Mouse (Mus musculus) heart, adult 9 months (tissue): ENCODE results near the gene Tmem222.
A peak's percentile ranks its signal among the peaks of the same experiment; 100 is the strongest.

Experiments
- DNase-seq, 2 experiments: peaks; one replicate each; pipeline ENCODE4 v3.0.0; 2022; ENCODE audit warnings: low spot score in 2 of 2

Gene Tmem222

DNA sequence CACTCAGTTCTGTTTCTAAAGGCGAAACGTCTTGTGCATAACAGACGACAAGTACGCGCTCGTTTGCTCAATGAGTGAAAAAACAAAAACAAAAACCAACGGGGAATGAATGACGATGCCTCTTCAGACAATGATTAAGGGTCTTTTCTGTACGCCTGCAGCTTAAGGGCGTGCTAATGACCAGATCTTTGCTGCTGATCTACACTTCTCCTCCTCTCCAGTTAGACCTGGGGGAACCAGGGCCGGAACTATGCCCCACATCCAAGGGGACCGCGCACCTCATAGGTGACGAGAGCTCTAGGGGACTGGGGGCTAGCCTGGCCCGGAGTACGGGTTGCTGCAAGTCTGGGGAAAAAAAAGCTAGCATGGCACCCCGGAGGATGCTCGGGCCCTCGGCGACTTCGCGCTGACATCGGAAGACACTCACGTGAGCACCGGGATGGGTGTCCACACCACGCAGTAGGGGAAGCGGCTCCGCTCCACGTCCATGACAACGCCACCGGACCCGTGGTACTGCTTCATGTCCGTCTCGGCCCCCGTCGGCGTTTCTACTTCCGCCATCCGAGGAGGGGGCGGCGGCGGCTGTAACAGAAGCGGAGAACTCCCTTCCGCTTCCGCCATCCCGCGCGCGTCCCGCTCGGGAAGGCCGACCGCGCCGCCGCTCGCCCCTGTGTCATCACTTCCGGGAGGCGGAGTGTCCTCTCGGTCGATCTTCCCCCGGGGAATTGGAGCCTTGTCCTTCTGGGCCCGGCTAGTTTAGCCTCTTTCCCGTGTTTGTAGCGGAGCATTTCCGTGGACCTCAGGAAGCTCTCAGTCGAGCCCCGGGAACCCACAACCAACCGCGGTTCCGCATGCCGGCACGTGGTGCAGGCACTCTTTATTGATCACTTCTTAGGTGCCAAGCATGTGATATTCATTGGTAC lies at the start of gene Tmem222:
TSS of gene Tmem222 (minus strand) at position 689 of the 923 bp plus-strand sequence.
- peak; percentile 96 to 97 for DNase-seq

DNA sequence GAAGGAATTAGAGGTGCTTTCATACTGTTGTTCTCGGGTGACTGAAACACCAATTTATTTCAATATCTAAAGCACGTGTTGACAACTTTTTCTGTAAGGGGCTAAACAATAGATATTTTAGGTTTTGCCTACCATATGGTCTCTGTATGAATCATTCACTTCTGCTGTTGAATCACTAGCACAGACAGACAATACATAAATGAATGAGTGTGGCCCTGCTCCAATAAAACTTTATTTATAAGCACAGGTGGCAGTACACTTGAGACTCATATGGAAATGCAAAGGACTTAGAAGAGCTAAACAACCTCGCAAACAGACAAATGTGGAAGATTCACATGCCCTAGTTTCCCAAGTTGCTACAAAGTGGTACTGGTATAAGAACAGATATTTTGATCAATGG lies 42.1 kb upstream of the Tmem222 start:
- DNase-seq = no peak

DNA sequence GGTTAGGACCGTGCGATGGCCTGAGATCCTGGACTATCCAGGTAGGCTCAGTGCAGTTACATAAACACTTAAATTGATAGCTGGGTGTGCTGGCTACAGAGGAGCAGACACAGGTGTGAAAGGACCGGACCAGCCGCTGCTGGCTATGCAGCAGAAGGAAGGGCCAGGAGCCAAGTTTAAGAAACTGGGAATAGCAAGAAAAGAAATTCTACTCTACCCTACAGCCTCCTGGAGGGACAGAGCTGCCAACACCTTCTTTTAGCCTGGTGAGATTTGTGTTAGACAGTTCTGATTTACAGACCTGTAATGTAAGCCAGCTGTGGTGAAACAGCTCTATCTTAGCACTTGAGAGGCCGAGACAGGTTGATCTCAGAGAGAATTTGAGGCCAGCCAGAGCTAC lies 38.4 kb upstream of the Tmem222 start:
- no peak for DNase-seq

DNA sequence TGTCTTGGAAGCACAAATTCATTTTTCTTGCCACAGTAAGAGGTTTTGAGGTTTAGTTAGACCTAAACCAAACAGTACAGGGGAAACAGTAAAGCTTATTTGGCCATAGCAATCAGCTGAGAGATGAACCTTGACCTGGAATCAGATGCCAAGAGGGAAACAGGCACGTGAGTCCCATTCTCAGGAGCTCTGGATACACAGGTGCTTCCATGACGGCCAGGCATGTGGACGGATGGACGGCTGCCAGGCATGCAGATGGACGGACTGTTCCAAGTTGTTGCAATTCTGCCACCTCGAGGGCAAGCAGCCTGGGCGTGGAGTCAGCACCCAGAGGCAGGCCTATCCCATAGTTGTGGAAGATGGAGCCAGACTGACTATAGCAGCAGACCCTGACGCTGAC lies 37.3 kb upstream of the Tmem222 start:
- DNase-seq = peak; percentile 62 to 78

DNA sequence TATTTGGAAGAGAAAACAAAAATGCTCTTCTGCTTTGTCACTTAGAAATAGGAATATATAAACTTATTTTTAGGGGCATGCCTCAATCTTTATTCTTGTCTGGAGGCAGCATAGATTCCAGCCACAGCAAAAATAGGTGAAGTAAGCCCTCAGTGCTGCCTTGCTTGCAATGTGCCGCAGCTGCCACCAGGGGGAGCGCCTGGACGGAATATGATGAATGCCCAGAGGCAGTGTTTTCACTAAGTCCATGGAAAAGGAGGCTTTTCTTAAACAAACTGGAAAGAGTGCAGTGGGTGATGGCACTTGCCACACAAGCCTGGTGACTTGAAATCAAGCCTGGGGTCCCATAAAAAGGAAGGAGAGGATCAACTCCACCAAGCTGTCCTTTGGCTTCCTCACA lies 32.4 kb upstream of the Tmem222 start:
- DNase-seq = peak; percentile 37 to 74

DNA sequence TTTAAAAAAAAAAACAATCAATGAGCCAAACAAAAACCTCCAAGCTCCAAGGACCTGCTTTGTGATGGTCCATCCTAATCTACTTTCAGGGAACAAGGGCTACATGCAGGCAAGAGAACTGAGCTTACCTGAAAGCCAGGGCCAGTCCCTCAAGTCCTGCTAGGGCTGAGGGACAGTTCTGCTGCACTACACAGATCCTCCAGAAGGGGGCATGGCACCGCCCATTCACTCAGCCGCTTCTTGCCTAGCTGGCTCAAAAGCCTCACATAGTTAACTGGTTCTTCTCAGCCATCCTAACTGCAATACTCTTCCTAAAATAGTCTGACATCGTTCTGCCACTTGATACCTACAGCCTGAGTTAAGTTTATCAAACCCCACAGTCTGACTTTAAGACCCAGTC lies 29.7 kb upstream of the Tmem222 start:
- DNase-seq = peak in 1 of 2 experiments; percentile 34

DNA sequence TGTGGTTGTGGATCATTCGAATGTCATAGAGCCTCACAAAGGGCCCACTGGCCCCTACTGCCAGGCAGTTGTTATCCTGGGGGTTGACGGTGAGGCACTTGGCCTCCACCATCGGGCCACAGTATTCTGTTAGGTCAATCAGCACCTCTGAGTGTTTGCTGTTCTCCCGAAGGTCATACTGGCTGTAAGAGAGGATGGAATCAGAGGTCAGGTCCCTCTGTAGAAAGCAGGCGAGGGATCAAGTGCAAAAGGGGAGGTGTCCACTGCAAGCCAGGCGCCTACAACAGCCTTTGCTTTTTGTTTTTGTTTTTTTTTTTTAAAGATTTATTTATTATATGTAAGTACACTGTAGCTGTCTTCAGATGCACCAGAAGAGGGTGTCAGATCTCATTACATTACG lies 28.2 kb upstream of the Tmem222 start:
- DNase-seq = no peak

DNA sequence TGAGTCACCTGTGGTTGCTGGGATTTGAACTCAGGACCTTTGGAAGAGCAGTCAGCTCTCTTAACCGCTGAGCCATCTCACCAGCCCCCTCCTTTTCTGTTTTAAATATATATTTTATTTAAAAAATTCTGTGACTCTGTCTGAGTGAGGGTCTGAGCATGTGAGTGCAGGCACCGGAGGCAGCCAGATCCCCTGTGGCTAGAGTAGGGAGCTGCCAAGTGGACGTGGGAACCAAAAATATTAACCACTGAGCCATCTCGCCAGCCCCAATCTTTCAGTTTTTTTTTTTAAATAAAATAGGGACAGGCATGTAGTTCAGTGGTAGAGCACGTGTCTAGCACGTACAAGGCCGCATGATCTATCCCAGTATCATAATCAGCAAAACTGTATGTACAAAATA lies 27.2 kb upstream of the Tmem222 start:
- no peak for DNase-seq

DNA sequence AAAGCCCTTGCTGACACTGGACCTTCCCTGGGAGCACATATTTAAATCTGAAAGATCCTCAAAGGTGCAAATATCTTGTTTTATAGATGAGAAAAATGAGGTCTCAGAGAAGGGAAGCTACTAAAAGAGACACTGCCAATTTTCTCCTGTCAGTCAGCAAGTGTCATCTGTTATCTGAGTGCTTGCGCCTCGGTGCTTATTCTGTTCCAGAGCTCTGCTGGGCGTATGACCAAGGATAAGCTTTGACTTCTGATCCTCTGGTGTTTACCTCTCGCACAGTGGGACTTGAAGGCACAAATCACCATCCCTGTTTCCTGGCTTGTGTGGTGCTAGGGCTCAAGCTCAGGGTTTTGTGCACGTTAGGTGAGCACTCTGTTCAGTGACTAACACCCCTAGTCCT lies 25.1 kb upstream of the Tmem222 start:
- no peak for DNase-seq

DNA sequence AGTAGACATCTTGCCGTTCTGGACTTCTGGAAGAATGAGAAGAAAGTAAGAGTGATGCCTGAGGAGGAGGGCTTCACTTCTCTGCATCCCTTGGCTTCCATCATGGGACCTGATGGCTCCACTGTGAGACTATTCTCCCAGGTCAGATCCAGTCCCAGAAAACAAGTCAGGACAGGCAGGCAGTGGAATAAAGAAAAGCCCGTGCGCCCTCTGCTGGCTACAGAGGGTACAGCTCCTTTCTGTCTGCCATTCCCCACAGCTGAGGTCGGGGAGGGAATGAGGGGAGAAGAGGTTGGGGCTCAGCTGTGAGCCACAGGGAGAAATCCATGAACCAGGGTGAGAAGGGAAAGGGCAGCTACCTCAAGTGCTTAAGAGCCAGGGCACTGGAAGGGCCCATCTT lies 24.2 kb upstream of the Tmem222 start:
- peak; percentile 38 to 55 for DNase-seq

DNA sequence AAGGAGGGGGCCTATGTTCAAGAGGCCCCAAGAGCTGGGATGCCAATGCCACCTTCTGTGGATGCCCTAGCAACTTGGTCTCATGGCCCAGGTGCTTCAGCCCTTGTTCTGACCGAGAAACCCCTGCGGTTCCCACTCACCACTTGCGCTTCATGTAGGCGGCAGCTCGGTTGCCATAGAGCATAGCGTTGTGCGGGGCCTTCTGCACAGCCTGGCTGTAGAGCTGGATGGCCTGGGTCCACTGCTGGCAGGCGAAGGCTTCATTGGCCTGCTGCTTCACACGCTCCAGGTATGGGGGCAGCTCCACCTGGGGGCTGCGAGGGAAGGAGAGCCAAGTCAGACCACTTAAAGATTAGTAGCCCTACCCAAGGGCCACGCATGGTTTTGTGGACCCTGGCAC lies 22.8 kb upstream of the Tmem222 start:
- no peak for DNase-seq

DNA sequence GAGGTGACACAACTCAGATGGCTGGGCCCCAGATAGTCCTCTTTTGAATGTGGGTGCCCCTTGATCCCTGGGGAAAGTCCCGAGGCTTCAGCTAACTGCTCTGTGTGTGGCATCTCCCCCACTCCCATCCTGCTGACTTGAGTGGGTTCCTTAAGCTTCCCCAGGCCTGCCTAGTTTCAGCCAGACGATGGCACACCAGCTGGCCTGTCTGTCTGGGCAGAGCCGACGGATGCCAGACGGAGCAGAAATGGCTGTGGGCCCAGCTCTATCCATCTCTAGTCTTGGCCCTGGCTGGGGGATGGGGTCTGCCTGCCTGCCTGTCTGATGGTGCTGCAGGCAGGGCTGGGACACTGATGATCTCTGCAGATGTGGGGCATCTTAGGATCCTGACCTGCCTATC lies 22.1 kb upstream of the Tmem222 start:
- DNase-seq = no peak

DNA sequence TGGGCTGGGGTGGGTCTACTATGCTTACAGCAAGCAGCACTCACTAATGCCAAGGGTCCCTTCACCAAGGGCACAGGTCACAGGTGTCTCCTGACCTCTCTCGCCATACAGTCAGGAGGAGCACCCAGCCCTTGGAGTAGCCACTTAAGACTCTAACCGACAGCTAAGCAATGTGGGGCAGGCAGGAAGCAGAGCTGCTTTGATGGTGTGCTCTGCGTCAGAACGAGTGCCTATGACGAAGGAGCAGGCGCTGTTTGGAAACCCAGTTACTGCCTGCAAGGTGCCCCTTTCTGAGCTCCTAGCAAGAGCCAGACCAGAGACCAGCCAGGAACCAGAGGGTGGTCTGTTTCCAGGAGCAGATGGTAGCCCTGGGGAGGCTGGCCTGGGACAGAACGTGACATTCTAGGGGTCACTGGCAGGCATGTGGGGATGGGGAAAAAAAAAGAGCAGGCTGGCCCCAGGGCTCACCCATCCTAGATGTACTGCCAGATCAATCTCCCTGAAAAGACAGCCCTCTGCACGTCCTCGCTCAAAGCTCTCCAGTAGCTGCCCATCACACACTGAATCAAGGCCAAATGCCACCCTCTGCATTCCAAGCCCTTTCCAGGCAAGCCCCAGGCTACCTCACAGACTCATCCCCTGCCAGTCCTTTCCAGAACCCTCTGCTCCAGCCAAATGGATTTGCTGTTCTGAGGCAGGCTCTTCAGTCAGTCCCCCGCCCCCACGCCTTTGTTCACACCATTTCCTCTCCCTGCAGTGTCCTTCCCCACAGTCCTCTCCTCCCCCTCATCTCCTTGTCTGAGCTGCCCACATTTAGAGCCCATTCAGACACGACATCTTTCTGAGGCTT lies 21.1 kb upstream of the Tmem222 start:
- no peak for DNase-seq

DNA sequence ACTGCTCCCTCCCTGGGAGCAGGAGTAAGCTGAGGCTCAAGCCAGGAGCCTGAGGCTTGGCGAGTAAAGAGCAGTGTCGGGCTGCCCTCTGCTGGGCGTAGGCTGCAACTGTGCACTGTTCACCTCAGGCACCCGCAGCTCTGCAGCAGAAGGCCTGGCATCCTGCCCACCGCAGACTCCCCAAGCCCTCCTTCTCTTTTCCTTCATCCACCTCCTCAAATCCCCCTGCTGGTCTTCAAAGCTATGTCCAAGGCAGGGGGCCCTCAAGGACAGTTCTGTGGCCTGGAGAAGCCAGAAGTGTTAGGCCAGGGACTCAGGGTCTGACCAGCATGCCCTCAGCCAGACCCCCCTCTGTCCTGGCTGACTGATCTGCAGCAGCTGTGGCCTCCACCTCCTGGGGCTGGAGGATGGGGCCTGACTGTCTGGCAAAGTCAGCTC lies 20.2 kb upstream of the Tmem222 start:
- peak; percentile 59 to 74 for DNase-seq

DNA sequence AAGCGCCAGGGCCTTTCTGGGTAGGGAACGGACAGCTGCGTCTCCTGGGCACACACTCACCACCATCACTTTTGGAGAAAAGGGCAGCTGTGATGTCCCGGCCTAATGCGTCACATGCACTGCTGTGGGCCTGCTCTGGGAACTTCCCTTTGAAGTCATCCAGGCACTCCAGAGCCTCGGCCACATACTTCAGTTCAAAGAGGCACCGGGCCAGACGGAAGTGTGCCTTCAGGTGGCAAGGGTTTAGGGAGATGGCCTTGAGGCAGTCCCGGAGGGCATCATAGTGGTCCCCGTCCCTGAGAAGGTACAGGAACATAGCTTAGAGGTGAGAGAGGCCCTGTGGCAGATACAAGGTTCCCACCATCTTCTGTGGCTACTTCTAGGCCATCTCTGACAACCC lies 19.8 kb upstream of the Tmem222 start:
- DNase-seq = no peak

DNA sequence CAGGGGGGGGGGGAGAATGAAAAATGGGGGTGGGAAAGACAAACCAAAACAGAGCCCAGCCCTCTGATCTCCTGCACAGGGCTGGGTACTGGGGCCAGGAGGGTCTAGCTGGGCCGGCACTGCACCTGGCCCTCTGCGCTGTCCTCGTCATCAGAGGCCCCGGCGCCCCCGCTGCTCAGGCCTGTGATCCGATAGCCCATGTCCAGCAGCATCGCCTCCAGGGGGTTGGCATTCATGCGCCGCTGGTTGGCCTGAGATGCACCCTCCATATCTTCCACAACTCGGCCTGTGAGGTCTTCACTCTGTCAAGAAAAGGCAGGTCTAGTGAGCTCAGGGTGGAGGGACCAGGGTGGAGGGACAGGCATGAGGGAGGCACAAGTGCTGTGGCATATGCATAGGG lies 16.5 kb upstream of the Tmem222 start:
- no peak for DNase-seq

DNA sequence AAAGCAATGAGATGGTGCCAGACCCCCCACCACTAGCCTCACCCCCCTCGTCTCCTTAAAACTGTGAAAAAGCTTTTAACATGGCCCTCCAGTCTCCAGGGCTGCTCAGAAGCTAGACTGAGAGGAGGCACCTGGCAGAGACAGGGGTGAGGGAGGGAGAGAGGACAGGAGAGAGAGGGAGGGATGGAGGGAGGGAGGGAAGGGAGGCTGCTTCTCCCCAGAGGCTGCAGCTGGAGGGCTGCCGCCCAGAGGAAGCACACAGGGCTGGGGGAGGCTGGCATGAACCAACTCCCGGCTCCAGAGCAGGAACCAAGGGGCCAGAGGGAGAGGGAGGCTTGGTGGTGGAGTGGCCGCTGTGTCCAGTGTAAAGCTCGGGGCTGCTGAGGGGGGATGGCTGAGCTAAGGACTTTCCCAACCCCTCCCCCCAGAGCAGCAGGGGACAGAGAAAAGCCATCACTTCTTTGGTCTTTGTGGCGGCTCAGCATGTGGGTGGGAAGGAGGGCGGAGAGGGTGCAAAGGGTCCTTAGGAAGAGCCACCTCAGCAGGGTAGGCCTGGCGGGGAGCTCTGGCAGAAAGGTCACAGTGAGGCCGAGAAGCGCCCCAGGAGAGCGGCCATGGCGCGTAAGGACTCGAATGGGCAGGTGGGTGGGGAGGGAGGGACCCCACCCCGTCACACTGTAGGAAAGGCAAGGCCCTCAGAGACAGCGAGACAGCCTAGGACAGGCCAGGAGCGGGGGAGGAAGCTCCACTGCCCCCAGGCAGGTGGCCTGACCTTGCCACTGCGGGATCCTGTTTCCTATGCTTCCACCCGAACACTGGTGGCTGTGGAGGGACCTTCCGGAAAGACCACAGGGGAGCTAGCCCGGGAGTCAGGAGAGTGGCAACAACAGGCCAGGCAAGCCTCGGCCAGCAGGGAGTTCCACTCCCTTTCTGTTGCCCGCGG lies 15.6 kb upstream of the Tmem222 start:
- no peak for DNase-seq

DNA sequence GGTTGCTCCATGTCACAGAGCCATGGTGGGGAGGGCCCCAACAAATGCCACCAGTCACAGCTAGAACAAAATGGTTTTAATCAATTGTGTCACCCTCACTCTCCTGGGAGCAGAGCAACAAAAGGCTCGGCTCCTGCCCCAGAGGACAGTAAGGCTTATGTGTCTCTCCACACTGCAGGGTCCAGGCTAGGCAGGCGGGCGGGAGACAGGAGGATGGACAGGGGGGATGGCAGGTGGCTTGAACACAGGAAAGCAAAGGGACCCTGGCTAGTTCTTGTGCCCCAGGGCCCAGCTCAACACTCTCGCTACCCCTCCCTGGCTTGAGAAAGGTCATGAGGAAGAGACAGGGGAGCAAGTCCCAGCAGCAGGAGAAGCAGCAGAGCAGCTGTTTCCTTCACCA lies 14.8 kb upstream of the Tmem222 start:
- DNase-seq = no peak

DNA sequence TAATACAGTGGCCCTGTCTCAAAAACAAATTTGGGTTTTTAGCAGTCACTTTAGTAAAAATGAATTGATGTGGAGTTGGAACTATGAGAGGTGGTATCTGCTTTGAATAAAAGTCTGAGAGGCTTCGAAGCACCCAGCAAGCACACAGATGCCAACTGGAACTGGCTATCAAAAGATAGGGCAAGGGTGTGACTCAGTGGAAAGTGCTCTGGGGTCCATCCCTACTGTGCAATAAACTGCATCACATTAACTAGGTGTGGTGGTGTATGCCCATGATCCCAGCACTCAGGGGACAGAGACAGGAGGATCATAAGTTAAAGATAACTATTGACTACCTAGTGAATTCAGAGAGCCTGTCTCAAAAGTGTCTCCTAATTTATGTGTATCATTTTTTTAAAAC lies 13.7 kb upstream of the Tmem222 start:
- no peak for DNase-seq

DNA sequence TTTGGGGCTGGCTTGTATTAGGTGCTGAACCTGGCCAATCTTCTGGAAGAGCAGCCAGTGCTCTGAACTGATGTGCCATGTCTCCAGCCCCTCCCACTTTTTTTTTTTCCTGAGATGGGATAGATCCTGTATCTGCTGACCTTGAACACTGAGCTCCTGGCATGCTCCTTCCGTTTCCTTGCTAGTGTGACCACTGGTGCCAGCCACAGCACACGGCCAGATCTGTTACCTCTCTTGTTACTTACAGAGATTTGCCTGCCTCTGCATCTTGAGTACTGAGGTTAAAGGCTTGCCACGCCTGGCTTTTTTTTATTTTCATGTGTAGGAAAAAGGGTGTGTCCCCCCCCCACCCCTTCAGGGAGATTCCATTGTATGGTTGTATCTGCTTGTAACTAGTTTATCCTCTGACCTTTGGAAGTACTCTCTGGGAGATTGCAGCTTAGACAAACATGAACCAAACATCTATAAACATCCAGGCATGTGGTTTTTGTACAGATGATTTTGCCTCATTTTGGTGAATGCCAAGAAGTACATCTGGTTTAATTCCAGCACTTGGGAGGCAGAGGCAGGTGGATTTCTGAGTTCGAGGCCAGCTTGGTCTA lies 9.0 kb upstream of the Tmem222 start:
- no peak for DNase-seq

DNA sequence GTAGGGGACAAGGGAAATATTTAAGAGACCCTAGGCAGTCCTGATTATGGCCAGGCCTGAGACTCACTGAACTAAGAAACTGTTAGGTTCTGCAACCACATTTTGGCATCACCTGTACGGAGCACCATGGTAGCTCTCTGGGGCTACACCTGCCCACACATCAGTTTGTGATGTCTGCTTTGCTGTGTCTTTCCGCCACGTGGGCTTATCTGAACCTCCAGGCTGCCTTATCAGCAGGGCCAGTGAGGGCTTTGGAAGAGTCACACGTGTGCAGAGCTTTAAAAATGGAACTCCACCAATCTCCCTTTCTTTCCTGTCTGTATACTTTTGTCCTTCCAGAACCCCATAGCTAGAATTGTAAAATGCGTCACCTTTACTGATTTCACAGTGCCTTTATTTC lies 8.4 kb upstream of the Tmem222 start:
- no peak for DNase-seq
